Mouse (Mus musculus): ENCODE results near the gene Otud5.

DNA sequence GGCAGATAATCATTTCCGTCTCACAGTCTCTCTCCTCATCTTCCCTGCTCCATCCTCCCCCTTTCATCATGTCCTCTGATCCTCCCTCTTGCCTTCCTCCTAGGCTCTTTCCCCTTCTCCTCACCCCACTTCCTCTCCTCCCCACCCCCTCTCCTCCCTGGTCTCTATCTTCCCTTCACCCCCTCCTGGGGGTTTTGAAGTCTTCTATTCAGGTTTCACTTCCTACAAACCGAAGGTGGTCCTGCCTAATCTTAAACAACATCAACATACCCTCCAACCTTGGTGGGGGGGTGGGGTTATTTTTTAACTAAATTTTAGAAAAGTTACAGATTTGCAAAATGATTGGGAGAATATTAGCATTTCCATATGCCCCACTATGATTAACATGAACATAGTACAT is 27.3 kb downstream of the Otud5 start:
- no peak for TF ChIP-seq CTCF (conservative IDR thresholded peaks at IDR 0.05; ENCODE audit: low read length)
- no peak for TF ChIP-seq POU5F1 (IDR thresholded peaks at IDR 0.05; ENCODE audit: borderline replicate concordance, low read length)

Data from E14TG2a.4 (cell line).